Mouse (Mus musculus) brown adipose tissue, adult 24 weeks (tissue): ENCODE results near the gene Ext2. TPM values are rescaled to one million over a fixed set of nuclear protein-coding genes. Genes with fewer than 3 reads are reported as not detected.

ENCODE experiments used
- H3K27ac ChIP-seq: fragments of 200-500 bp; replicated peaks from 2 replicates; pipeline ENCODE4 v1.5.1; 2012; ENCODE audit warnings: low read depth, mild to moderate bottlenecking, low read length
- H3K4me1 ChIP-seq: fragments of 200-500 bp; 2 replicates; pipeline ENCODE4 v1.6.1; 2012; ENCODE audit warnings: low read length, mixed read lengths; ENCODE audit not compliant: control insufficient read depth, insufficient read depth, insufficient read length
- H3K4me3 ChIP-seq: fragments of 200-500 bp; 2 replicates; pipeline ENCODE4 v1.5.1; 2012; ENCODE audit warnings: low read depth, mild to moderate bottlenecking, low read length, moderate library complexity; ENCODE audit not compliant: insufficient read depth
- polyA plus RNA-seq: library from polyadenylated mRNA; stranded (reverse); fragments of >200 nt; gene quantifications from 2 replicates; pipeline ENCODE4 v1.2.4, GENCODE M21; 2012; ENCODE audit not compliant: missing spikeins, insufficient read depth, insufficient read length

Ext2 gene
- polyA plus RNA-seq, 1 experiment: 22.2 TPM

- Histone ChIP-seq H3K4me1 (peaks cover 5% of the 10 kb centered on the region; the same call in 1 of the 2 replicates), H3K4me3 (no peak overlapping the region), H3K27ac (no peak overlapping the region)
Measured at GRCm38 (mm10) chr2:93823519-93823918, 1.2 kb upstream of the Ext2 start.

- no peak overlapping the region for H3K4me3 ChIP-seq
- no peak overlapping the region for H3K27ac ChIP-seq
- peaks cover 5% of the 10 kb centered on the region; the same call in 1 of the 2 replicates for H3K4me1 ChIP-seq
Measured at GRCm38 (mm10) chr2:93817791-93818190, 4.6 kb downstream of the Ext2 start.

DNA sequence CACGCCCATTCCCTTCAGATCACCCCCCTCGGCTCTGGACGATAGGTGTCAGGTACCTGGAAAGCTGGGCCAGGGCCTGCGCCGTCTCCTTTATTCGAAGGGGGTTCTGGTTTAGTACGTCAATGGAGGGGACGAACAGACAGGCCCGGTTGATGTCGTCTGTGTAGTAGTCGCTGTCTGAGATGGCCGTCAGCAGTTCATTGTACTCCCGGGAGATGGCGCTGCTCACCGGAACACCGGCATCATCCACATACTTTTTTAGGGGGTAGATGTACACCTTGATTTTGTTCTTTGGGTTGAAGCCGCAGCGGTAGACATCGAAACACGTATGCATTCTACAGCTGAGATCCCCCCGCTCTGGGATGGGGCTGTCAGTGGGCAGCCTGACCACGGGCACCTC, 9.0 kb downstream of the Ext2 start:
- Histone ChIP-seq H3K4me3 (no peak overlapping the region), H3K27ac (no peak overlapping the region), H3K4me1 (peaks cover 2% of the 10 kb centered on the region; the same call in 1 of the 2 replicates)

GRCm38 (mm10) chr2:93811812-93812211, 10.6 kb downstream of the Ext2 start:
- Histone ChIP-seq H3K4me1 (peaks cover 2% of the 10 kb centered on the region; the same call in 1 of the 2 replicates), H3K4me3 (no peak overlapping the region), H3K27ac (no peak overlapping the region)

- no peak overlapping the region for H3K4me3 ChIP-seq
- H3K4me1 ChIP-seq: peaks cover 2% of the 10 kb centered on the region; the same call in 1 of the 2 replicates
- no peak overlapping the region for H3K27ac ChIP-seq
Measured at GRCm38 (mm10) chr2:93809931-93810330, 12.4 kb downstream of the Ext2 start.

GRCm38 (mm10) chr2:93808071-93808470, 14.3 kb downstream of the Ext2 start:
- H3K4me1 ChIP-seq: peaks cover 2% of the 10 kb centered on the region; the same call in 1 of the 2 replicates
- H3K4me3 ChIP-seq: no peak overlapping the region
- H3K27ac ChIP-seq: no peak overlapping the region

- H3K4me1 ChIP-seq: peaks cover 2% of the 10 kb centered on the region; the same call in 1 of the 2 replicates
- H3K27ac ChIP-seq: no peak overlapping the region
- H3K4me3 ChIP-seq: no peak overlapping the region
Measured at GRCm38 (mm10) chr2:93807440-93807839, 14.9 kb downstream of the Ext2 start.

DNA sequence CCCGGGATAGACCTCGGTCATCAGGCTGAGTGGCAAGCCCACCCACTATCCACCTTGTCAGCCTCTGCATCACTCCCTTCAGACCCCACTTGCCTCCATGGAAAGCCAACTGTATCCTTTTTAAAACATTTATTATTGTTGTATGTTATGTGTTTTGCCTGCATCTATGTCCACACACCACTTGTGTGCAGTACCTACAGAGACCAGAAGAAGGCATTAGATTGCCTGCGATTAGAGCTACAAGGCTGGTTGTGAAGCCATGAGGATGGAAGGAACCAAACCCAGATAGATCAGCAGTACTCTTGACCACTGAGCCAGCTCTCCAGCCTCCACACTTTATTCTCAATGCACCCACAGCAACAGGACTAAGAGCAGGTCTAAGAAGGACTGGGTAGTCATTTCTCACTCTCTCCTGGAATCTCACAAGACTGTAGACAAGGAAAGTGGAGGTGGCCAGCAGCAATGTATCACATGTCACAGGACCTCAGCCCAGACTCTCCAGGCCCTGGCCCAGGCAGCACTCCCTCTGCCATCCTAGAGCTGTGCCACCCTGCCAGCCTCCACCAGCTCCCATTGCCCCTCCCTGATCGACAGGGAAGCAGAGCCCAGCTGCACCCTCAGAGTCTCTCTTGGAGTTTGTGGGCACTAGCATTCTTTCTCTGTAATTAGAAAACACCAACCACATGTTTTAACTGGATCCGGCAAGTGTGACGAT, 15.7 kb downstream of the Ext2 start:
- Histone ChIP-seq H3K27ac (no peak overlapping the region), H3K4me1 (peaks cover 2% of the 10 kb centered on the region; the same call in 1 of the 2 replicates)

DNA sequence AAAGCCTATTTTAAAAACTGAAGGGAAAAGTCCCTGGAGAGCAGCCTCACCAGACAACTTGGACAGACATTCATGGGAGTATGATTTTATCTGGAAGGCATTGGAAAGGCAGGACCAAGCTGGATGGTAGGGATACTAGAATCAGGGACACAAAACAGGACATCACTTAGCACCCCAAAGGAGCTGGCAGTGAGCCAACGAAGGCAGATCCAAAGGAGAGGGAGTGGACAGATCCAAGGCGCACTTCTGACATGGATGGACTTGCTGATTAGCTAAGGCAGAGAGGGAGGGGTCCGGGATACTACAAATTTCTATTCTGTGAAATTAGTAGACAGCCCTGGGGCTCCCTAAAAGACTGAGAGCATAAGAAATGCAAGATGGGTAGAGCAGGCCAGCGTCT, 16.8 kb downstream of the Ext2 start:
- H3K27ac ChIP-seq: no peak overlapping the region
- H3K4me3 ChIP-seq: no peak overlapping the region
- H3K4me1 ChIP-seq: no peaks in the 10 kb centered on the region; the same call in 1 of the 2 replicates

More for the DNA sequence above, 15.7 kb downstream of the Ext2 start:
- H3K4me3 ChIP-seq: no peak overlapping the region

DNA sequence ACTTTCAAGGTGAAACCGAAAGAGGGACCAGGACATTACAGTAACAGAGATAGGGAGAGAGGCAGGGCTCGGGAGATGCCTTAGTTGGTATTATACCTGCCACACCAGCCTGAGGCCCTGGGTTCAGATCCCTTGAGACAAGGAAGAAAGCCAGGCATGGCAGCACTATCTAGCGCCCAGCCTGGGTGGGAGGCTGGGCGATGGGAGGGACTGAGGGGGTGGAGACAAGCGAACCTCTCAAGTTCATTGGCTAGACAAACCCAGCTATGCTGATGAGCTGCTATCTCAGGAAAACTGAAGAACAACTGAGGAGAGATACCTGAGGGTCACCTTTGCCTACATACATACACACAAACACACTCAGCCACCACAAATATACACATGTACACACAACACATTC, 17.3 kb downstream of the Ext2 start:
- H3K4me3 ChIP-seq: no peak overlapping the region
- no peak overlapping the region for H3K27ac ChIP-seq
- no peaks in the 10 kb centered on the region for H3K4me1 ChIP-seq

- Histone ChIP-seq H3K27ac (no peak overlapping the region), H3K4me1 (no peaks in the 10 kb centered on the region), H3K4me3 (no peak overlapping the region)
Measured at GRCm38 (mm10) chr2:93802947-93803346, 19.4 kb downstream of the Ext2 start.

GRCm38 (mm10) chr2:93801097-93801496, 21.3 kb downstream of the Ext2 start:
- Histone ChIP-seq H3K4me1 (no peaks in the 10 kb centered on the region; the same call in 1 of the 2 replicates), H3K4me3 (no peak overlapping the region), H3K27ac (no peak overlapping the region)

GRCm38 (mm10) chr2:93797162-93797795, 25.1 kb downstream of the Ext2 start:
- Histone ChIP-seq H3K4me1 (no peaks in the 10 kb centered on the region; the same call in 1 of the 2 replicates), H3K27ac (no peak overlapping the region), H3K4me3 (no peak overlapping the region)

DNA sequence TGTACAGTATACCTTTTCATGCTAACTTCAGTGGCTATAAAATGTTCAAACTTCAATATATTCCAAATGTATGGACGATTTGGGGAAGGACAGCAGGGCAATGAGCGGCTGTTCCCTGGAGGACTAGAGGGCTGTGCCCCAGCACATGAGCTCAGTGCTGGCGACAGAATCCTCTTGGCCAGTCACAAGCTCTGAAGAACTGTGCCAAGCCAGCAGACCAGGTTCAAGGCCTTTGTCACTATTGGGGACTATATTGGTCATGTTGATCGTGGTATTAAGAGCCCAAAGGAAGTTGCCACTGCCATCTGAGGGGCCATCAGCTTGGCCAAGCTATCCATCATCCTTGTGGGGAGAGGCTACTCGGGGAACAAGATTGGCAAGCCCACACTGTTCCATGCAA, 28.0 kb downstream of the Ext2 start:
- Histone ChIP-seq H3K4me1 (peaks cover 6% of the 10 kb centered on the region; the same call in 1 of the 2 replicates), H3K27ac (no peak overlapping the region; the same call in 1 of the 2 replicates)

GRCm38 (mm10) chr2:93791516-93792499, 30.6 kb downstream of the Ext2 start:
- no peak overlapping the region for H3K4me3 ChIP-seq
- no peak overlapping the region for H3K27ac ChIP-seq
- peaks cover 6% of the 10 kb centered on the region; the same call in 1 of the 2 replicates for H3K4me1 ChIP-seq

More for the DNA sequence above, 28.0 kb downstream of the Ext2 start:
- no peak overlapping the region for H3K4me3 ChIP-seq
